Mouse (Mus musculus): ENCODE measurements around the gene Dnajc4.

DNA sequence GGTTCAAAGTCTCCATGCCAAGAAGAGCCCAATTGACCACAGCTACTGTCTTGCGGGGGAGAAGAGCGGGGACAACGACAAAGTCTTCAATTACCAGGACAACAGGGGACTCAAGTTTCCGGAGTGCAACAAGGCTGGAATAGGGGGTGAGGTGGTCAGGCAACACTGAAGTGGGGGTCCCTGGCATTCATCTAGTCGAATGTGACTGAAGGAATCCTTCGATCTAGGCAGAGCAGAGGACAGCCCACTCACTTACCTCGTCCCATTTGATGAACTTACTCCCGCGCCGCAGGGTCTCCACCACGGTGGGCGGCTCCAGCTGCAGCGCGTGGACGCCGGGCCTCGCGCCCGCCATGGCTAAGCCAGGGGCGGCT, 23.1 kb downstream of the Dnajc4 start:
- TF ChIP-seq CTCF (conservative IDR thresholded peaks at IDR 0.05; ENCODE audit: low read length): no peak
- TF ChIP-seq POU5F1 (IDR thresholded peaks at IDR 0.05; ENCODE audit: borderline replicate concordance, low read length): no peak
- no peak for TF ChIP-seq NANOG (IDR thresholded peaks at IDR 0.05; ENCODE audit: borderline replicate concordance, low read length)
